Mouse (Mus musculus) urinary bladder, postnatal 10 days (tissue): ENCODE measurements around the gene Mad1l1.
A peak's percentile ranks its signal among the peaks of the same experiment; 100 is the strongest.
"Not testable (repeated sequence)": the region's sequence is repeated elsewhere in the genome, so short reads cannot be mapped to it uniquely, and the experiment has no call there.

Source experiments
- DNase-seq: peaks from one replicate; pipeline ENCODE4 v3.0.0; 2022; ENCODE audit warnings: low spot score

Gene Mad1l1

GRCm38 (mm10) chr5:140321042-140321755 is at the start of gene Mad1l1, which contains the start of gene Nudt1:
TSS of gene Mad1l1 (minus strand) at chr5:140321552.
TSS of gene Nudt1 (plus strand) at chr5:140321656.
- peak; percentile 83 for DNase-seq

GRCm38 (mm10) chr5:140370446-140371254 is 49.3 kb upstream of the Mad1l1 start:
- no peak for DNase-seq

- DNase-seq = no peak
Measured at GRCm38 (mm10) chr5:140369466-140369865, 48.1 kb upstream of the Mad1l1 start.

GRCm38 (mm10) chr5:140368926-140369325 is 47.6 kb upstream of the Mad1l1 start:
- DNase-seq = no peak

GRCm38 (mm10) chr5:140368126-140368525 is 46.8 kb upstream of the Mad1l1 start:
- DNase-seq = not testable (repeated sequence)

- no peak for DNase-seq
Measured at GRCm38 (mm10) chr5:140364415-140364814, 43.1 kb upstream of the Mad1l1 start.

GRCm38 (mm10) chr5:140359930-140360674 is 38.8 kb upstream of the Mad1l1 start:
- no peak for DNase-seq

GRCm38 (mm10) chr5:140357466-140357865 is 36.1 kb upstream of the Mad1l1 start:
- DNase-seq = no peak

GRCm38 (mm10) chr5:140355934-140356333 is 34.6 kb upstream of the Mad1l1 start:
- DNase-seq = no peak

GRCm38 (mm10) chr5:140352352-140352751 is 31.0 kb upstream of the Mad1l1 start:
- no peak for DNase-seq

GRCm38 (mm10) chr5:140350731-140351497 is 29.6 kb upstream of the Mad1l1 start:
- DNase-seq = no peak

- no peak for DNase-seq
Measured at GRCm38 (mm10) chr5:140349882-140350281, 28.5 kb upstream of the Mad1l1 start.

- DNase-seq = no peak
Measured at GRCm38 (mm10) chr5:140346050-140346449, 24.7 kb upstream of the Mad1l1 start.

- DNase-seq = no peak
Measured at GRCm38 (mm10) chr5:140345244-140345643, 23.9 kb upstream of the Mad1l1 start.

GRCm38 (mm10) chr5:140342880-140343279 is 21.5 kb upstream of the Mad1l1 start:
- no peak for DNase-seq

GRCm38 (mm10) chr5:140339836-140340235 is 18.5 kb upstream of the Mad1l1 start:
- DNase-seq = no peak

GRCm38 (mm10) chr5:140338779-140339178 is 17.4 kb upstream of the Mad1l1 start:
- DNase-seq = no peak

- DNase-seq = no peak
Measured at GRCm38 (mm10) chr5:140336680-140337079, 15.3 kb upstream of the Mad1l1 start.

GRCm38 (mm10) chr5:140333631-140334030 is 12.3 kb upstream of the Mad1l1 start:
- no peak for DNase-seq

- DNase-seq = no peak
Measured at GRCm38 (mm10) chr5:140332519-140332918, 11.2 kb upstream of the Mad1l1 start.

GRCm38 (mm10) chr5:140331615-140332512 is 10.5 kb upstream of the Mad1l1 start, which contains the start of gene Mrm2:
TSS of gene Mrm2 (minus strand) at chr5:140331898.
- peak; percentile 31 for DNase-seq
